Mouse (Mus musculus): ENCODE results near the gene Rce1.

DNA sequence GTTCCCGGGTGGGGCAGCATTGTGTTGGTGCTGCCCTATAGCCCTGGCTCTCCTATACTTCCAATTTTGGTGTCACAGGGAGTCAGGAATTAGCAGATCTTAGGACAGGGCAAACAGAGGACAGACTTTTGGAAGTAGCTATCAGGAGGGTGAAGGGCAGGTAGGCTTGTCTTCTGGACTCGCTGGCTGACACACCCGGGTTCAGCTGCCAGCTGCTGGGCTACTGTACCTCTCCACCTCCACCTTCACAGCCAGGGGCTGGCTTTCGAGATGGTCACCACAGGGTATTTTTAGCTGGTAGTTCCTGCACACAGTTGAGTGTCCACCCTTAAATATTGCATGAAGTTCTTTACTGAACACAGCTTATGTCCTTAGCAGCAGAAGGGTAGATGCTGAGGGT lies 16.9 kb downstream of the Rce1 start:
- TF ChIP-seq POLR2A (IDR thresholded peaks at IDR 0.05; ENCODE audit: low read depth, low read length): no peak
- TF ChIP-seq CTCF (conservative IDR thresholded peaks at IDR 0.05; ENCODE audit: insufficient read depth, insufficient read length, low read depth, low read length): no peak
